In genomic region chr2:173620645-173621044, GRCm38 (mm10) we compare ENCODE assay signal across 20 mouse cellular contexts. TPM values are rescaled to one million over a fixed set of nuclear protein-coding genes. Genes with fewer than 3 reads are reported as not detected.
DNase-seq lines count a peak whose midpoint lies in the region; ATAC-seq and TF ChIP-seq lines count a peak whose summit lies in the region.
"Had no signal": no experiment of that assay in that cellular context is flagged by ENCODE, and none has a peak within 500 bp of the region (broad histone marks: within the 10 kb centered on the region; RNA-seq: fewer than 3 reads in every experiment).

No protein-coding gene starts in this region.

- H3K27ac ChIP-seq in heart, postnatal 0 days (ENCODE audit: low read depth) = no peak overlapping the region
- no peak overlapping the region for H3K27ac ChIP-seq in lung, embryonic 14.5 days (ENCODE audit: low read depth)
- H3K27ac ChIP-seq: hindbrain, embryonic 13.5 days; midbrain, embryonic 12.5 days had no signal

- no peaks in the 10 kb centered on the region for H3K9me3 ChIP-seq in heart, postnatal 0 days (replicated peaks; ENCODE audit: control insufficient read depth, low read length)
- no peaks in the 10 kb centered on the region for H3K9me3 ChIP-seq in lung, embryonic 14.5 days (ENCODE audit: low read depth, low read length)
- H3K9me3 ChIP-seq: midbrain, embryonic 12.5 days had no signal

- ATAC-seq in heart, postnatal 0 days (ENCODE audit: insufficient read depth, low read depth) = no peak
- no peak for ATAC-seq in lung, embryonic 14.5 days (ENCODE audit: insufficient read depth)
- ATAC-seq: forebrain, postnatal 0 days had no signal

- no peak overlapping the region for H3K4me2 ChIP-seq in heart, postnatal 0 days (ENCODE audit: low read depth, low read length)
- no peak overlapping the region for H3K4me2 ChIP-seq in lung, embryonic 14.5 days
- H3K4me2 ChIP-seq: hindbrain, embryonic 13.5 days; midbrain, embryonic 12.5 days had no signal

- WGBS in heart, postnatal 0 days = 93% methylated on average over 4 of the region's 4 CpGs
- WGBS in lung, embryonic 14.5 days = 95% methylated on average over 4 of the region's 4 CpGs

- no peak overlapping the region for H3K9ac ChIP-seq in heart, postnatal 0 days (replicated peaks; ENCODE audit: low read depth, low read length)
- no peak overlapping the region for H3K9ac ChIP-seq in lung, embryonic 14.5 days
- H3K9ac ChIP-seq: forebrain, postnatal 0 days; hindbrain, embryonic 13.5 days; midbrain, embryonic 12.5 days had no signal

- no peak overlapping the region for H3K4me3 ChIP-seq in heart, postnatal 0 days (ENCODE audit: low read depth, low read length)
- H3K4me3 ChIP-seq in lung, embryonic 14.5 days (ENCODE audit: low read depth, low read length) = no peak overlapping the region
- H3K4me3 ChIP-seq: hindbrain, embryonic 13.5 days; midbrain, embryonic 12.5 days had no signal

- H3K36me3 ChIP-seq in heart, postnatal 0 days (replicated peaks; ENCODE audit: control insufficient read depth, insufficient read depth, low read length) = 0 out of 2 replicates have a peak, but pooled peaks cover 3% of the 10 kb centered on the region
- H3K36me3 ChIP-seq in lung, embryonic 14.5 days (ENCODE audit: insufficient read depth) = no peaks in the 10 kb centered on the region
- no peaks in the 10 kb centered on the region for H3K36me3 ChIP-seq in splenic B cell, adult 2 months (ENCODE audit: control insufficient read depth, insufficient read depth, low read length, poor library complexity, severe bottlenecking)
- H3K36me3 ChIP-seq: hindbrain, embryonic 13.5 days; midbrain, embryonic 12.5 days had no signal

- peak; percentile 19; the same call in 1 of the 2 replicates for TF ChIP-seq CTCF in heart, postnatal 0 days (IDR thresholded peaks at IDR 0.05; ENCODE audit: low read depth)
- peak; percentile 21; the same call in 1 of the 2 replicates for TF ChIP-seq CTCF in lung, embryonic 14.5 days (IDR thresholded peaks at IDR 0.05; ENCODE audit: low read depth)

- H3K27me3 ChIP-seq in heart, postnatal 0 days (ENCODE audit: control insufficient read depth, insufficient read depth, low read length) = no peaks in the 10 kb centered on the region
- H3K27me3 ChIP-seq in lung, embryonic 14.5 days (ENCODE audit: insufficient read depth, low read length) = no peaks in the 10 kb centered on the region
- H3K27me3 ChIP-seq in splenic B cell, adult 2 months (ENCODE audit: control insufficient read depth, insufficient read depth, low read length, poor library complexity, severe bottlenecking) = no peaks in the 10 kb centered on the region
- H3K27me3 ChIP-seq: hindbrain, embryonic 13.5 days; midbrain, embryonic 12.5 days had no signal

- no peaks in the 10 kb centered on the region for H3K4me1 ChIP-seq in heart, postnatal 0 days (ENCODE audit: control insufficient read depth, insufficient read depth)
- H3K4me1 ChIP-seq in lung, embryonic 14.5 days (ENCODE audit: insufficient read depth) = no peaks in the 10 kb centered on the region
- H3K4me1 ChIP-seq: midbrain, embryonic 12.5 days had no signal

- no peak for TF ChIP-seq EP300 in heart, postnatal 0 days (IDR thresholded peaks at IDR 0.05; ENCODE audit: low read depth)

- no peak for DNase-seq in heart, postnatal 0 days (ENCODE audit: low spot score)
- no peak for DNase-seq in heart, adult 18-20 months
- no peak for DNase-seq in lung, embryonic 14.5 days
- DNase-seq in lung, adult 18-20 months = no peak
- peak; percentile 11 for DNase-seq in adipocyte (ENCODE audit: low spot score)
- peak; percentile 18 for DNase-seq in splenic B cell, adult 2 months (ENCODE audit: low read depth, low spot score)
- no peak for DNase-seq in retina, postnatal 1 day
- DNase-seq in right cerebral cortex, postnatal 14 days = no peak
- DNase-seq: adrenal gland, adult 2 months; cerebellum, adult 2 months; forebrain, postnatal 0 days; gastrocnemius, postnatal 14 days; thymus, adult 18-20 months had no signal

RNA-seq across cellular contexts. Expression of gene Rab22a, which starts 38.9 kb away (rescaled TPM):
- 18.2 and 25.2 TPM in 2 replicates for total RNA-seq in heart, postnatal 0 days (2014; rRNA removed; ENCODE audit: low replicate concordance)
- polyA plus RNA-seq in heart, postnatal 0 days (2015; fragmentation: Nextera tagmentation; extraction: Ambion mirVana) = 30.8 and 31.4 TPM in 2 replicates
- total RNA-seq in heart, adult 18-20 months (2021) = 10 to 100 TPM; 33.6 to 40.1 TPM
- 34.1 and 34.7 TPM in 2 replicates for polyA plus RNA-seq in lung, embryonic 14.5 days (2014; fragmentation: Nextera tagmentation; extraction: Ambion mirVana)

RNA-seq across cellular contexts. Expression of gene Ankrd60, which starts 42.5 kb away (rescaled TPM):
- not detected in 2 replicates for total RNA-seq in heart, postnatal 0 days (2014; rRNA removed; ENCODE audit: low replicate concordance)
- polyA plus RNA-seq in heart, postnatal 0 days (2015; fragmentation: Nextera tagmentation; extraction: Ambion mirVana) = not detected in 2 replicates
- not detected for total RNA-seq in heart, adult 18-20 months (2021)
- polyA plus RNA-seq in lung, embryonic 14.5 days (2014; fragmentation: Nextera tagmentation; extraction: Ambion mirVana) = not detected in 2 replicates
- total RNA-seq: adrenal gland, adult 2 months; forebrain, postnatal 0 days; gastrocnemius, postnatal 14 days; layer of hippocampus, adult 8-10 months; left cerebral cortex, postnatal 36 days had no signal
- polyA plus RNA-seq: adrenal gland, adult 2 months; cerebellum, adult 2 months; forebrain, postnatal 0 days; heart, embryonic 14.5 days; hindbrain, embryonic 13.5 days; kidney, embryonic 14.5 days; liver, embryonic 16.5 days; midbrain, embryonic 12.5 days had no signal

Comparison
In these comparisons a context has a peak if more than half of its experiments do, and no peak if none do; other contexts are left out.
1. DNase-seq: peak in adipocyte (single experiment) and splenic B cell, adult 2 months (single experiment); none in heart, postnatal 0 days (single experiment), heart, adult 18-20 months (0 of 2), lung, embryonic 14.5 days (single experiment), lung, adult 18-20 months (0 of 2), retina, postnatal 1 day (single experiment) and right cerebral cortex, postnatal 14 days (single experiment).